Mouse (Mus musculus) mouse trophoblast stem cell (cell line): ENCODE results near the gene Pdzd2.

ENCODE experiments used
- in situ Hi-C, 2 experiments: fragments of 300-500 bp; cut with MseI, MboI; formaldehyde crosslinking; loops; 2 replicates in 1 of 2; 3 replicates in 1 of 2; pipeline ENCODE4 v1.15.1; 2025

Gene Pdzd2

DNA sequence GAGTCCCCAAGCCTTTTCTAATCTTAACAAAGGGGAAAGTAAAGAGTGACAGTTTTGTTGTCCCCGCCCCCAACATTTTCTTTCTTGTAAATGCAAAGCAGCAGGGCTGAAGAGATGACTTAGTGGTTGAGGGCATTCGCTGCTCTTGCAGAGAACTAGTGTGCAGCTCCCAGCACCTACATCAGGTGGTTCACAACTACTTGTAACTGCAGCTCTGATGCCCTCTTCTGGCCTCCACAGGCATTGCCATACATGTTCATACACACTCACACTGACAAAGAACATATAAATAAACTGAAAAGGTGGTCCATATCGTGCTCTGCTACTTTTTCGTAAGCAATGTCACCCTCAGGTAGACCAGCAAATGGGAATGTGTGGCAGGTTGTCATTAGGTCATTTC, 116.2 kb downstream of the Pdzd2 start:
- in situ Hi-C loops, result no loop called here

GRCm38 (mm10) chr15:12622701-12623100, 117.0 kb downstream of the Pdzd2 start:
- in situ Hi-C loops, result no loop called here

DNA sequence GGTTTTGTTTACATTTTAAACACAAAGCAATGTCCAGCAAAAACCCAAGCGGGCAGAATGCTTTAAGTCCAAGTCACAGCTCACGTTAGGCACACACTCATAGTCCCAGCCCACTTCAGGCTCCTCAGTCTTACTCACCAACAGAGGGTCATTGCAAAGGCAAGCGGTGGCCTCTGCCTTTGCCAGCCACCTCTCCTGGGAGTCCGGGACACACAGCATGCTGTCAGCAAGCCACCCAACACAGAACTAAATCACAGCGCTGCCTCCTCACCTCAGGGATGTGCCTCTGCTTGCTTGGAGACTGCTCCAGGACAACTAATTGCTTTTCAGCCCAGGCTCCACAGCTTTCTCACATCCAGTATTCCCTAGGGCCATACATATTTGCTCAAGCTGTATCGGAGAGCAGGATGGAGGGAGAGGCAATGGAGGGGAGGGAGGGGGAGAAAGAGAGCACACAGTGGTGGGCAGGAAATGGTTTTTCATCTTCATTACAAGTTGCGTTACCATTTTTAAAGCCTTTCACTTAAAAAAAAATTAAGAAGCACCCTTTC, 117.6 kb downstream of the Pdzd2 start:
- in situ Hi-C loops, result no loop called here

- in situ Hi-C loops, result no loop called here
These were observed 120.5 kb downstream of the Pdzd2 start for GRCm38 (mm10) chr15:12619273-12619672.

DNA sequence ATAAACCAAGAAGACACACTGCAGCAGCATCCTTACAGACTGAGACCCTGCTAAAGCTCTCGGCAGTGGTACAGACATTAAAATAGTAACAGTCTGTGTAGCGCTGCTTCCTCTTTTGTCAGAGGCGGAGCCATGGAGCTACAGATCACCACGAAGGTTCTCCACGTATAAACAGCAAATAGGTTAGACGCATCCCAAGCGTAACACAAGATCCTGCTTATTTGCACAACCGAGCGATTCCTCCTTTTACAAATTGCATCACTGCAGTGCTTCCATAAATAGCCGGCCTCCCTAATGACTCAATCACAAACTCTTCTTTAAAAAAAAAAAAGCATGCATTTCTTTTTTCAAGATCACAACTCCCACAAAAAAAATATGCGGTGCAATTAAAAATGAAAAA, 122.1 kb downstream of the Pdzd2 start:
- in situ Hi-C loops, result no loop called here

GRCm38 (mm10) chr15:12617220-12617619, 122.5 kb downstream of the Pdzd2 start:
- in situ Hi-C loops, result no loop called here

DNA sequence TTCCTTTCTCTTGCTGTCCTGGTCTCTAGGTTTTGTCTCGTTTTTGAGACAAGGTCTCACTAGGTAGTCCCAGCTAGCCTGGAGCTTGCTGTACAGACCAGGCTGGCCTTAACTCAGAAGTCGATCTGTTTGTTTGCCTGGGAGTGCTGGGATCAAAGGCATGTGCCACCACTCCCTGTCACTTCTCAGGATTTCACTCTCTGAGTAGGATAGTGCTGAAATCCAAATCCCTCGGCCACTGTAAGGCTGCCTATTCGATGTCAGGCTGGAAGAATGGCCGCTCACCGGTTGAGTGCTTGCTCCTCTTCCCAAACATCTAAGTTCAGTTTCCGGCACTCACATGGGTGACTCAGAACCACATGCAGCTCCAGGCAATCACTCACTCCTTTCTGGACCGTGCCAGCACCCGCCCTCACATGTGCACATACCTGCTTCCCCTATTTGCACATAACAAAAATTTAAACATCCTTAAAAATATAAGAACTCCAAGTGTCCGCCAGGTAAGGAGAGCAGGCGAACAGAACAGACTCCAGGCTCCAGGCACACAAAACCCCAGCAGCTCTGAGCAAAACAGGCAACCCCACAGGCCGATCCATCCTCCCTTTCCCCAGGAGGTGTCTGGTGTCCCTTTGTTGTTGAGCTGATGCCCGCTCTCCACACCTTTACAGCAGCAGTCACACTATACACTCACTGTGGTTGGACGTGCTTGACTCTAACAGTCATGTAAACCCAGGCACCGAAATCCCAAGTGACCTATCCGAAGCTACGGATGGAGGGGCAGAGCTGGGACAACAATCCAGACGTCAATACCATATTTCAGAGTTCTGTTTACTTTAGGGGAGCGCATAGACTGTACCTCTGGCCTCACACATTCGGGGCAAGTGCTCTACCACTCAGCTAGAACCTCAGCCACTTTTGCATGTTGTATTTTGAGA, 124.5 kb downstream of the Pdzd2 start:
- in situ Hi-C loops, result no loop called here

GRCm38 (mm10) chr15:12614011-12614410, 125.7 kb downstream of the Pdzd2 start:
- in situ Hi-C loops, result no loop called here

GRCm38 (mm10) chr15:12612944-12613675, 126.6 kb downstream of the Pdzd2 start:
- in situ Hi-C loops, result no loop called here

GRCm38 (mm10) chr15:12608090-12608489, 131.6 kb downstream of the Pdzd2 start:
- in situ Hi-C loops, result no loop called here

GRCm38 (mm10) chr15:12606306-12606705, 133.4 kb downstream of the Pdzd2 start:
- in situ Hi-C loops, result no loop called here

GRCm38 (mm10) chr15:12605239-12605993, 134.3 kb downstream of the Pdzd2 start:
- in situ Hi-C loops, result no loop called here

DNA sequence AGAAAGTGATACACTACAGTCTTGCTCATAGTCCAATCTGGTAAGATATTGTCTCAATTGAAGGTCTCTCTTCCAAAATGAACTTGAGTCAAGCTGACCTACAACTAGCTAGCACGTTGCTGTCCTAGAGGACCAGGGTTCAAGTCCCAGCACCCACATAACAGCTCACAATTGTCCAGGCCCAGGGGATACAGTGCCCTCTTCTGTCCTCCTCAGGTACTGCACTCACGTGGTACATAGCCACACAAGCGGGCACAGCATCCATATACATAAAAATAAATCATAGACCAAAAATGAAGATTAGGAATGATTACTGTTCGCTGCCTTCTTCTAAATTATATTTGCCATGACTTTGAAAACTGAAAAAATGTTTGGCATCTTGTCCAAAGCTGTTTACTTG, 136.1 kb downstream of the Pdzd2 start:
- in situ Hi-C loops, result no loop called here

GRCm38 (mm10) chr15:12593094-12593493, 146.6 kb downstream of the Pdzd2 start:
- in situ Hi-C loops, result no loop called here

DNA sequence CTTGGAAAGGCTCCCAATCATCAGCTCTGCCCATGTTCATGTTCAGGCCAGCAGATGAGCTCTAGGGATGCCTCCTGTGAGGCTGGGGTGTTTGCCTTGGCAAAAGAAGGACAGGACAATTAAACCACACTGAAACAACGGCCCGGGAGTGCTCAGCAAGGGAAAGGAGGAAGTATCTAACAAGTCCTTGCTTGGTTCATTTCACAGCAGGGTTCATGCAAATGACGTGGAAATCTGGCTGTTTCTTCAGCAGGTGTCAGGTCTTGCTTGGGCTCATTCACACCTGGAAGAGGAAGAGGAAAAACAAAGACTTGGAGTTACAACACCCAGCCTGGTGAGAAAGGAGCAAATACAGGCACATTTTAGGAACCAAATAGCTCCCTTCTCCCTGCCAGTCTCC, 147.1 kb downstream of the Pdzd2 start:
- in situ Hi-C loops, result no loop called here

DNA sequence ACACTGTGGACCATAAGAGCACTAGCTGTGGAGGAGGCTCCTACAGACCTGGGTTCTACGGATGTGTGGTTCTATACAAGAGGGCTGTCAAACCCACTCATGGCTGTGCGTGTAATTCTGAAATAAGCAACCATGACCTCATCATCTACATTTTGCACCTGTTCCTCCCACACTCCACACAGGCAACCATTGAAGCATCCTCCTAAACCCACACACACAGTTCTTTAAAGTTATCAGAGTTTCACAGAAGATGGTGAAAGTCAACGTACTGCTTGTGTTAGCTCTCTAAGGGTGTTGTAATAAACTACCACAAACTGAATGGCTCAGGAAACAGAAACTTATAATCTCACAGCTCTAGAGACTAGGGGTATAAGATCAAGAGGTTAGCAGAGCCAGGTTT, 151.1 kb downstream of the Pdzd2 start:
- in situ Hi-C loops, result loop anchor here in 1 of 2 experiments (5.0 kb wide), 1 partner anchor 204 kb away; no protein-coding TSS in a partner anchor

GRCm38 (mm10) chr15:12586852-12587424, 152.8 kb downstream of the Pdzd2 start:
- in situ Hi-C loops, result loop anchor here in 1 of 2 experiments (5.0 kb wide), 1 partner anchor 205 kb away; no protein-coding TSS in a partner anchor

- in situ Hi-C loops, result loop anchor here in 1 of 2 experiments (5.0 kb wide), 1 partner anchor 206 kb away; no protein-coding TSS in a partner anchor
These were observed 153.6 kb downstream of the Pdzd2 start for GRCm38 (mm10) chr15:12586154-12586553.

DNA sequence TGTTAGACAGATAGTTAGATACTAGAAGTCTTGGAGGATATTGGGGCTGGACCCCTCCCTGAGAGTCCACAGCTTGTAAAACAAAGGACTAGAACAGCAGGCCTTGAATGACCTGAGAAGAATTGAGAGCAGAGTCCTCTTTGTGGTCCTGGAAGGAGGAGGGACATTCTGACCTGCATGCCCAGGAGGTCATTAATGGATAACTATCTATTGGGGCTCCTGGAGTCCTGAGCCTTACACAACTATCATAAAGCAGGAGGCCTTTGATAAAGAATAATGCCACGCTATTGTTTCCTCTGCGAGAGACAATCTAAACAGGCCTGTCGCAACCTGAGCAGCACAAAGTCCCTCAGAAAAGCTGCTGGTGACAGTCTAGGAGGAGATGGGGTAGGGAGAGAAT, 156.7 kb downstream of the Pdzd2 start:
- in situ Hi-C loops, result loop anchor here in 1 of 2 experiments (5.0 kb wide), 1 partner anchor 209 kb away; no protein-coding TSS in a partner anchor

DNA sequence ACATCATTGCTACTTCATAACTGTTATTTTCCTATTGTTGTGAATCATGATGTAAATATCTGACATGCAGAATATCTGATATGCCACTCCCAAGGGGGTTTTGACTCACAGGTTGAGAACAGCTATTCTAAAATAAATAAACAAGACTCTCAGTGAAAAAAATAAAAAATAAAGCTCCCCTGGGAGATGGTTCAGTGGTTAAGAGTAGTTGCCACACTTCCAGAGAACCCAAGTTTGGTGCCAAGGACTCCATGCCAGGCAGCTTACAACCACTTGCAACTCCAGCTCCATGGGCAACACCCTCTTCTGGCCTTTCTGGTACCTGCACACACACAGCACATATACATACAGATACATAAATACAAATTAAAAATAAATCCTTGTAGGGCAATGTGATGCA, 157.3 kb downstream of the Pdzd2 start:
- in situ Hi-C loops, result loop anchor here in 1 of 2 experiments (5.0 kb wide), 1 partner anchor 210 kb away; no protein-coding TSS in a partner anchor

DNA sequence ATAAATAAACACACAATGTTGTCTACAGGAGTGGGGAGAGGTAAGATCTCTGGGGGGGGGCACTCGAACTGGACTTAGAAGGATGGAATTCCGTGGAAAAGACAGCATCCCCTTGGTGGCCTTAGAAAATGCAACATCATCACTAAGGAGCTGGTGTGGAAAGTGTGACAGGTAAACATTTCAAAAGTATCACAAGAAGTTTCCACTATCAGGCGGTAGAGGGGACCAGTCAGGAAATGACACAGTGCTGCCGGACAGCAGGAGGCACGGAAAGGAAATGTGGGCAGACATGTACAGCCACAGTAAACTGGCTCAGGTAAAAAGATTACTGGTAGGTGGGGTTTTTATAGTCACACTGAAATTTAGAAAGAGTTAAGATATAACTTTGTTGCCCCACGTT, 160.5 kb downstream of the Pdzd2 start:
- in situ Hi-C loops, result loop anchor here (5.0 kb wide), 1 partner anchor 207 kb away; no protein-coding TSS in a partner anchor
